Mouse (Mus musculus) spleen, adult 2 months (tissue): Measurements from ENCODE around the gene Cfap74. TPM values are rescaled to one million over a fixed set of nuclear protein-coding genes. Genes with fewer than 3 reads are reported as not detected.
A peak's percentile ranks its signal among the peaks of the same experiment; 100 is the strongest.

Experiments
- DNase-seq, 2 experiments: peaks; one replicate each; pipeline versions ENCODE4 v3.0.0 to v3.0.0-alpha.2; 2012 to 2021; ENCODE audit warnings: low spot score in 2 of 2, low read depth in 1 of 2
- H3K27ac ChIP-seq: fragments of 200-500 bp; 2 replicates; pipeline ENCODE4 v1.5.1; 2012; ENCODE audit warnings: low read length, inconsistent platforms; ENCODE audit not compliant: insufficient read depth
- H3K27me3 ChIP-seq: fragments of 200-500 bp; 2 replicates; pipeline ENCODE4 v1.6.1; 2012; ENCODE audit warnings: mild to moderate bottlenecking, moderate library complexity, low read length, inconsistent platforms; ENCODE audit not compliant: control insufficient read depth, insufficient read depth
- H3K36me3 ChIP-seq: fragments of 200-500 bp; 2 replicates; pipeline ENCODE4 v1.6.1; 2012; ENCODE audit warnings: mild to moderate bottlenecking, low read length, inconsistent platforms; ENCODE audit not compliant: control insufficient read depth, insufficient read depth
- H3K4me1 ChIP-seq: fragments of 200-500 bp; 2 replicates; pipeline ENCODE4 v1.6.1; 2011; ENCODE audit warnings: inconsistent platforms; ENCODE audit not compliant: control insufficient read depth, insufficient read depth, insufficient read length
- H3K4me3 ChIP-seq: fragments of 200-500 bp; 2 replicates; pipeline ENCODE4 v1.5.1; 2011; ENCODE audit warnings: mild to moderate bottlenecking, inconsistent platforms; ENCODE audit not compliant: insufficient read depth, insufficient read length; ENCODE audit errors: extremely low read depth
- CTCF ChIP-seq: fragments of 200-500 bp; IDR thresholded peaks from 2 replicates; pipeline ENCODE4 v1.5.1; 2011; ENCODE audit warnings: mild to moderate bottlenecking, inconsistent platforms; ENCODE audit not compliant: insufficient read depth, insufficient read length, insufficient replicate concordance; ENCODE audit errors: extremely low read depth
- POLR2A ChIP-seq: fragments of 200-500 bp; IDR thresholded peaks from 2 replicates; pipeline ENCODE4 v1.6.1; 2011; ENCODE audit warnings: low read depth, low read length, inconsistent platforms
- WGBS: fragments of 180-500 bp; shearing (Covaris S2); methylation state at CpG from one replicate; pipeline ENCODE4 v1.1.7; 2018; 5-methylcytosine and 5-hydroxymethylcytosine counted together
- polyA plus RNA-seq: library from polyadenylated mRNA; depleted of rRNA; stranded (reverse); fragments of >200 nt; gene quantifications from 2 replicates; pipeline ENCODE4 v1.2.3, GENCODE M21; 2012

The Cfap74 gene
- polyA plus RNA-seq, 1 experiment, result 0.13 TPM

DNA sequence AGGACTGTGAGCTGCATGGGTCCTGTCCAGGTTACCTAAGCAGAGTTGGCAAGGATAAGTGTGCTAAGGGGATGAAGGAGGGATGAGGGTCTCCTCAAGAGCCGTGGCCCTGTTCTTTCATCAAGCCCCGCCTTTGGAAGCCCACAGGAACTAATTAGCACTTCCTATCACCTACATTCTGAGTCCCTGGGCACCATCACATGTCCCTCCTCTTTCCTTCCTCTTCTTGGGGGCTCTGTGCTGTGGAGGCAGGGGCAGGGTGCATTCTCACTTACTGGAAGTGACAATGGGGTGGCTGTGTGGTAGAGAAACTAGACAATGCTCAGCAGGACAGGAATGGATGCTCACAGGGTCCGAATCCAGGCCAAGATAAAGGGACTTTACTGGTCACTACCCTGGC is 78.8 kb downstream of the Cfap74 start:
- no peak for TF ChIP-seq CTCF
- peak in 1 of 2 experiments; percentile 26 for DNase-seq
- Histone ChIP-seq H3K4me1 (peaks cover 22% of the 10 kb centered on the region), H3K4me3 (no peak overlapping the region), H3K27ac (peak overlapping the region; percentile 63; the same call in 1 of the 2 replicates), H3K27me3 (no peaks in the 10 kb centered on the region), H3K36me3 (no peaks in the 10 kb centered on the region)
- WGBS, result 6% methylated on average over 3 of the region's 3 CpGs

DNA sequence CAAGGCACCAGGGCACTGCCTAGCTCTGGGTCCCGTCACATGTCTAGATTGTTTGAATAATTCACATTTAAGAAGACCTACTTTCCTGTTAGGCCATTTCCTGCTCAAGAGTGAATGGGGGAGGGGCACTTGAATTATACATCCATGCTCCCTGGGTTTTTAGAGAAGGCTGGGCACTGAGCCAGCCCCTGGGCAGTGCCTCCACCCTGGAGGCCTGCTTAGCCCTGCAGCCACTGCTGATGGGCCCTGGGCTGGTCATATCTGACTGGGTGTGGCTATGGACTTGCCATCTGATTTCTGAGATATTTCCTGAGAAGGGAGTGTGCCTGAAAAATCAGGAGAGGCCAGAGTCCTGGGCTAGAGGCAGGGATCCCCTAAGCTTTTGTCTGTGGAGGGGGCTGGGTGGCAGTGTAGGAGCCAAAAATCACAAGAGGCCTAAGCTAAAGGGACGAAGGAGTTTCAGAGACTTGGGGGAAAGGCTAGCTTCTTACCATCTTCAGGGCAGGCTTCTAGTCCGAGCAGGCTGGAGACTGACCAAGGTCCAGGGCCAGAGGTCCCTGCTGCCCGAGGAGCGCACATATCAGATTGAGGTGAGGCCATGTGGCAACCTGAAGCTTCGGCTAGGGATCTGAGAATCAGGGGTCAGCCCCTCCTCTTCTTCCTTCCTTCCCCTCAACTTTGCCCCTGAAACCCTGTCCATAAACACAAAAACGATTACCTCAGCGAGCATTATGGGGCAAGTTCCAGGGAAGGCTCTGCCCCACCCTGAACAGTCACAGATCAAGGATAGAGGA is 79.4 kb downstream of the Cfap74 start:
- TF ChIP-seq CTCF (no peak), POLR2A (no peak)
- DNase-seq, result no peak
- peak overlapping the region; percentile 63 for H3K27ac ChIP-seq
- no peak overlapping the region for H3K4me3 ChIP-seq
- no peaks in the 10 kb centered on the region for H3K27me3 ChIP-seq
- H3K36me3 ChIP-seq, result no peaks in the 10 kb centered on the region
- WGBS, result 61% methylated on average over 8 of the region's 8 CpGs
- H3K4me1 ChIP-seq, result peaks cover 23% of the 10 kb centered on the region

DNA sequence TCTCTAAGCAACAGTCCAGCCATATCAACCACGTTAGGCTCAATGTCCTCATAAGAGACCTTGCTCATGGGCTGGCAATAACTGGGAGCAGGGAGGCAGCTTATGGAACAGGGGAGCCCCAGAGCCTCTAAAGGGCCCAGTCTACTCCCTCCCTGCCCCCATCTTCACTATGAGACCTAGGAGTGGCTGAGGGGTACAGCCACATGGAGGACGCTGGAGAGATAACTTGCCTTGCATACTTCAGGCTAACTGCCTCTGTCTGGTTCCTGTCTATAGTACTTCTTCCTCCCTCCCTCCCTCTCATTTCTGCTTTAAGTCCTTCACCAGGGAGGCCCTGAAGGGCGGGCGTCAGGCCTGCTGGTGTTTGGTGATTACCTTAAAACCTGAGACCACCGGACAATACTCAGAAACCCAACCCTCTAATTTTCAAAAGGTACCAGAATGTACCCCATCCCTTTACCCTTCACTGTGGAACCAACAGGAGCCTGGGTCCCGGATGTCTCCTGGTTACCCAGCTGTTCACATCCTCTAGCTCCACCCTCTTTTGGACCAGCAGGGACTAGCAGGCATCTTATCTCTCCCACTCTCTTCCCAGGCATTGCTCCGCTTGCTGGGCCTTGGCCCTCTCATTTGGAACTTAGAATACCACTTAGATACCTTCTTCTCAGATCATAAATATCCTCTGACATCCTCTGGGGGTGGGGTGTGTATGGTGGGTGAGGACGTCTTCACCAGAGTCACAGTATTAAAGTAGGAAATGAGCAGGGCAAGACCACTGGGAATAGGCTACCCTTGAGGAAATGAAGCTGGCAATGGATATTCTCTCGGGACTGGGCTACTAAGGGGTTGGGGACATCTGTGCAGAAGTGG is 80.3 kb downstream of the Cfap74 start:
- H3K27ac ChIP-seq, result peak overlapping the region; percentile 8; the same call in 1 of the 2 replicates
- H3K27me3 ChIP-seq, result no peaks in the 10 kb centered on the region
- no peak for DNase-seq
- TF ChIP-seq CTCF, result no peak
- 66% methylated on average over 9 of the region's 9 CpGs for WGBS
- no peaks in the 10 kb centered on the region for H3K36me3 ChIP-seq
- no peak overlapping the region for H3K4me3 ChIP-seq
- H3K4me1 ChIP-seq, result peaks cover 23% of the 10 kb centered on the region

DNA sequence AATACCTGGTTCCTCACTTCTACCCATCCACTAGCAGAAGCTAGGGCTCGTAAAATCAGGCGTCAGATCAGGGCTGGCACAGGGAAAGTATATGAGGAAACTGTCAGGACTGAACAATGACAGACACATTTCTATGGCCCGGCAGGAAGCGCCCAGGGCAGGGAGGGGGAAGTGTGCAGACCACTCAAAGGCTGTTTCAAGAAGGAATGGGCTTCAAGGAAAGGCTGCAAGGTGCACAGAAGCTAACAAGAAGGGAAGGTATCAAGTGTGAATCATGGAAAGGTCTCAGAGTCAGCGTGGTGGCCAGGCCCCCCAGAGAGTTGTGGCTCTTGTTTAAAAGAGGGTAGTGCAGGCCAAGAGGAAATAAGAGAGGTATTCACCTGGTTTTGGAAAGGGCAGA is 81.5 kb downstream of the Cfap74 start:
- H3K4me1 ChIP-seq, result peaks cover 23% of the 10 kb centered on the region
- peak overlapping the region; percentile 65 for H3K27ac ChIP-seq
- WGBS, result 20% methylated on average over 5 of the region's 5 CpGs
- no peaks in the 10 kb centered on the region for H3K27me3 ChIP-seq
- no peak for DNase-seq
- no peaks in the 10 kb centered on the region for H3K36me3 ChIP-seq
- no peak for TF ChIP-seq POLR2A
- TF ChIP-seq CTCF, result no peak
- peak overlapping the region; percentile 84; the same call in 1 of the 2 replicates for H3K4me3 ChIP-seq

DNA sequence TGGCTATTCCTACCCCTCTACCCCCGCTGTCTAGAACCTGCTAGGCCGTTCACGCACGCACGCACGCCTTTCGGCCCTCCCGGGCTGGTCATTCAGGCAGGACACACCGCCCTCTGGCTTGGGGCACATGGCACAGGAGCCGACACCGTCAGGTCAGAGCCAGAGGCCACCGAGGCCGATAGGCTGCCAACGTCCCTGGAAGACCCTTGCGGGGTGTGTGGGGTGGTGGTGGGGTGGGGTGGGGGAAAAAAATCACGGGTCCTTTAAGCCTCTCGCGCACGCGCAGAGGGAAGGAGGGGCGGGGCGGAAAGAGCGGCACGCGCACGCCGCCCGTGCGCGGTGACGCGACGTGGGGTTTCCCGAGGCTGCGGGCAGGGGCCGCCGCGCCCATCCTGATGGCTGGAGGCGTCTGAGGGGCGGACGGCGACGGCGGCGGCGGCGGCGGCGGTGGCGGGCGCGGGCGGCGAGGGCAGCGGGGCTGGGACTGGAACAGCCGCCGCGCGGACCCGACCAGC is 82.1 kb downstream of the Cfap74 start, which contains the start of gene Gnb1:
Gnb1 (plus strand) TSS at position 372 of the 515 bp plus-strand sequence.
- Histone ChIP-seq H3K27me3 (no peaks in the 10 kb centered on the region), H3K36me3 (no peaks in the 10 kb centered on the region), H3K4me1 (peaks cover 23% of the 10 kb centered on the region), H3K4me3 (peak within 1 kb of the TSS; percentile 95), H3K27ac (peak within 1 kb of the TSS; percentile 71)
- TF ChIP-seq POLR2A (peak; percentile 47), CTCF (no peak)
- under 1% methylated on average over 43 of the region's 60 CpGs for WGBS
- peak; percentile 79 to 94 for DNase-seq

GRCm38 (mm10) chr4:155491529-155492130 is 82.6 kb downstream of the Cfap74 start:
- under 1% methylated on average over 53 of the region's 54 CpGs for WGBS
- Histone ChIP-seq H3K27me3 (no peaks in the 10 kb centered on the region), H3K36me3 (no peaks in the 10 kb centered on the region), H3K4me3 (peak overlapping the region; percentile 95), H3K27ac (peak overlapping the region; percentile 71), H3K4me1 (peaks cover 23% of the 10 kb centered on the region)
- TF ChIP-seq POLR2A, result no peak
- TF ChIP-seq CTCF, result no peak
- DNase-seq, result no peak
